Mouse (Mus musculus): ENCODE measurements at regions not wholly inside any gene's neighbourhood (a gene's known extent, or its start where the extent isn't known, plus 50 kb on each side); places are given as distances from the start of the nearest gene placed in this dataset.

- TF ChIP-seq CTCF (IDR thresholded peaks at IDR 0.05) (no peak), POLR2A (IDR thresholded peaks at IDR 0.05; ENCODE audit: insufficient read depth, low read depth, low read length) (no peak)
Measured at GRCm38 (mm10) chr9:32006350-32006749, 93.1 kb upstream of the Barx2 start.

Data from heart, adult 2 months (tissue).